Mouse (Mus musculus) heart, adult 2 months (tissue): Measurements from ENCODE around the gene Elk4. TPM values are rescaled to one million over a fixed set of nuclear protein-coding genes. Genes with fewer than 3 reads are reported as not detected.

Source experiments
- DNase-seq, 2 experiments: peaks; one replicate each; pipeline ENCODE4 v3.0.0; 2021
- H3K27ac ChIP-seq: fragments of 200-600 bp; 2 replicates; pipeline ENCODE4 v1.8.1; 2022
- H3K27me3 ChIP-seq: fragments of 200-500 bp; 2 replicates; pipeline ENCODE4 v1.6.1; 2012; ENCODE audit warnings: mild to moderate bottlenecking, low read length, inconsistent platforms, mixed read lengths; ENCODE audit not compliant: control insufficient read depth, insufficient read depth
- H3K36me3 ChIP-seq: fragments of 200-500 bp; 2 replicates; pipeline ENCODE4 v1.6.1; 2012; ENCODE audit warnings: low read length, inconsistent platforms; ENCODE audit not compliant: control insufficient read depth, insufficient read depth
- H3K4me1 ChIP-seq: fragments of 200-500 bp; 2 replicates; pipeline ENCODE4 v1.6.1; 2011; ENCODE audit warnings: low read length; ENCODE audit not compliant: control insufficient read depth, insufficient read depth
- H3K4me3 ChIP-seq: fragments of 200-600 bp; 2 replicates; pipeline ENCODE4 v1.8.1; 2022
- H3K79me2 ChIP-seq: fragments of 200-500 bp; replicated peaks from 2 replicates; pipeline ENCODE4 v1.6.1; 2012; ENCODE audit warnings: mild to moderate bottlenecking, inconsistent platforms, low read length, moderate library complexity, mixed read lengths; ENCODE audit not compliant: control insufficient read depth, insufficient read depth
- H3K9ac ChIP-seq: fragments of 200-500 bp; 2 replicates; pipeline ENCODE4 v1.6.1; 2012; ENCODE audit warnings: low read depth, mild to moderate bottlenecking, control low read depth, inconsistent platforms, low read length, mixed read lengths
- CTCF ChIP-seq: fragments of 200-600 bp; IDR thresholded peaks from 2 replicates; pipeline ENCODE4 v1.8.1; 2022; ENCODE audit warnings: antibody characterized with exemption, mild to moderate bottlenecking, moderate library complexity
- EP300 ChIP-seq: fragments of 200-500 bp; IDR thresholded peaks from 2 replicates; pipeline ENCODE4 v1.6.1; 2011; ENCODE audit warnings: low read depth, low read length, control low read depth; ENCODE audit not compliant: insufficient read depth
- POLR2A ChIP-seq: fragments of 200-500 bp; IDR thresholded peaks from 2 replicates; pipeline ENCODE4 v1.6.1; 2011; ENCODE audit warnings: mild to moderate bottlenecking, low read depth, low read length, control low read depth; ENCODE audit not compliant: insufficient read depth
- WGBS: fragments of 180-500 bp; shearing (Covaris S2); methylation state at CpG from one replicate; pipeline ENCODE4 v1.1.7; 2018; 5-methylcytosine and 5-hydroxymethylcytosine counted together
- intact Hi-C: fragments of 180-260 bp; cut with DNase I; formaldehyde crosslinking; loops from one replicate; pipeline ENCODE4 v1.15.1; 2025
- polyA plus RNA-seq: library from polyadenylated mRNA; depleted of rRNA; stranded (reverse); fragments of >200 nt; gene quantifications from 2 replicates; pipeline ENCODE4 v1.2.3, GENCODE M21; 2012
- total RNA-seq, 2 experiments: library from RNA; stranded (reverse); gene quantifications; 2 replicates each; pipeline ENCODE4 v1.2.3; 2021

The Elk4 gene
- total and polyA plus RNA-seq, 3 experiments, result 20.8 to 77.4 (median 76.5) TPM

DNA sequence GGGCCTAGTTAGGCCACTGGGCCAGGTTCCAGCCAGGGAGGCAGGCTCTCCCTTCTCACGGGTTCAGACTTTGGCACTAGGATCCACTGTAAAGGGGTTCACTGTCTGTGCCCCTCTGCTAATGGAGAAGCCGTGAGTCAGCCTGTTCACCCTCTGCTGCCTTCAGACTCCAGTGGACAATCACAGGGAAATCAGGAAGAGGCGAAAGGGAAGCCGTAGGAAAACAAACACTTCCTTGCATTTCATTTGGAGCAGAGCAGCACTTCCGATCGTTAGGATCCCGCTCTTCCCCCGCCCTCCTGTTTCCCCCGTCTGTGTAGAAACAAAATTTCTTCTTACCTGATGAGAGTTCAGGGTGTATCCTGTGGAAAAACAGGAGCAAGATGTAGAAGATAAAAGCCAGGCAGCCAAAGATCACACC, 32.8 kb downstream of the Elk4 start:
- TF ChIP-seq EP300, result peak; percentile 91
- TF ChIP-seq POLR2A, result peak; percentile 46; the same call in 1 of the 2 replicates
- TF ChIP-seq CTCF, result peak; percentile 14; the same call in 1 of the 2 replicates
- DNase-seq, result peak; percentile 47 to 63
- Histone ChIP-seq H3K27me3 (no peaks in the 10 kb centered on the region), H3K79me2 (no peaks in the 10 kb centered on the region; the same call in 1 of the 2 replicates), H3K9ac (peak overlapping the region; percentile 25; the same call in 1 of the 2 replicates), H3K36me3 (no peaks in the 10 kb centered on the region), H3K4me3 (no peak overlapping the region), H3K27ac (peak overlapping the region; percentile 74), H3K4me1 (peaks cover 19% of the 10 kb centered on the region)
- intact Hi-C loops, result loop anchor here (1.0 kb wide), 2 partner anchors 32 to 298 kb away; no protein-coding TSS in a partner anchor
- 43% methylated on average over 9 of the region's 9 CpGs for WGBS

- WGBS, result 86% methylated on average over 4 of the region's 4 CpGs
- no peak overlapping the region for H3K27ac ChIP-seq
- H3K36me3 ChIP-seq, result no peaks in the 10 kb centered on the region
- peaks cover 19% of the 10 kb centered on the region for H3K4me1 ChIP-seq
- no peak overlapping the region for H3K4me3 ChIP-seq
- DNase-seq, result no peak
- no peaks in the 10 kb centered on the region; the same call in 1 of the 2 replicates for H3K79me2 ChIP-seq
- no peaks in the 10 kb centered on the region for H3K27me3 ChIP-seq
- no peak overlapping the region for H3K9ac ChIP-seq
- TF ChIP-seq EP300 (no peak), CTCF (no peak), POLR2A (no peak)
- intact Hi-C loops, result no loop called here
Measured at GRCm38 (mm10) chr1:132043759-132044158, 36.4 kb downstream of the Elk4 start.

- intact Hi-C loops, result loop anchor here (1.0 to 5.0 kb wide), 3 partner anchors 51 to 109 kb away; no protein-coding TSS in a partner anchor
Measured at GRCm38 (mm10) chr1:132046143-132046735, 38.8 kb downstream of the Elk4 start.

GRCm38 (mm10) chr1:132051746-132052145, 44.3 kb downstream of the Elk4 start:
- intact Hi-C loops, result no loop called here
- Histone ChIP-seq H3K27ac (no peak overlapping the region), H3K79me2 (no peaks in the 10 kb centered on the region), H3K36me3 (no peaks in the 10 kb centered on the region), H3K27me3 (no peaks in the 10 kb centered on the region), H3K9ac (no peak overlapping the region), H3K4me1 (no peaks in the 10 kb centered on the region), H3K4me3 (no peak overlapping the region)
- no peak for DNase-seq
- TF ChIP-seq EP300, result no peak
- TF ChIP-seq POLR2A, result no peak
- TF ChIP-seq CTCF, result no peak
- WGBS, result 81% methylated on average over 3 of the region's 3 CpGs

More at GRCm38 (mm10) chr1:132046143-132046735, 38.8 kb downstream of the Elk4 start:
- no peak overlapping the region for H3K9ac ChIP-seq
- 10% methylated on average over 15 of the region's 15 CpGs for WGBS
- no peak overlapping the region for H3K27ac ChIP-seq
- no peak overlapping the region for H3K4me3 ChIP-seq
- H3K27me3 ChIP-seq, result no peaks in the 10 kb centered on the region
- DNase-seq, result peak; percentile 69 to 81
- peaks cover 6% of the 10 kb centered on the region for H3K4me1 ChIP-seq
- H3K79me2 ChIP-seq, result no peaks in the 10 kb centered on the region
- TF ChIP-seq POLR2A (no peak), CTCF (peak; percentile 92), EP300 (peak; percentile 68)
- H3K36me3 ChIP-seq, result no peaks in the 10 kb centered on the region

- Histone ChIP-seq H3K4me3 (no peak overlapping the region), H3K79me2 (no peaks in the 10 kb centered on the region), H3K9ac (no peak overlapping the region), H3K36me3 (no peaks in the 10 kb centered on the region), H3K27ac (no peak overlapping the region), H3K4me1 (no peaks in the 10 kb centered on the region), H3K27me3 (no peaks in the 10 kb centered on the region)
- DNase-seq, result no peak
- TF ChIP-seq CTCF (no peak), EP300 (no peak), POLR2A (no peak)
- intact Hi-C loops, result no loop called here
- WGBS, result 79% methylated on average over 3 of the region's 3 CpGs
Measured at GRCm38 (mm10) chr1:132054387-132054786, 47.0 kb downstream of the Elk4 start.

GRCm38 (mm10) chr1:132055054-132055664, 47.8 kb downstream of the Elk4 start:
- Histone ChIP-seq H3K4me1 (no peaks in the 10 kb centered on the region), H3K36me3 (no peaks in the 10 kb centered on the region), H3K27me3 (no peaks in the 10 kb centered on the region), H3K4me3 (no peak overlapping the region), H3K79me2 (no peaks in the 10 kb centered on the region), H3K27ac (no peak overlapping the region), H3K9ac (no peak overlapping the region)
- 79% methylated on average over 7 of the region's 7 CpGs for WGBS
- intact Hi-C loops, result no loop called here
- no peak for TF ChIP-seq EP300
- TF ChIP-seq CTCF, result no peak
- no peak for TF ChIP-seq POLR2A
- DNase-seq, result no peak
